Mouse (Mus musculus) stomach, embryonic 14.5 days (tissue): ENCODE data around the gene Hist1h2ah. TPM values are rescaled to one million over a fixed set of nuclear protein-coding genes. Genes with fewer than 3 reads are reported as not detected.

Source experiments
- ATAC-seq: fragments of 200-750 bp; cut with Nextera tagmentation; 2 replicates; pipeline ENCODE4 v1.8.0; 2017; ENCODE audit warnings: low read depth, moderate TSS enrichment; ENCODE audit not compliant: insufficient number of reproducible peaks, insufficient read depth, low FRiP score
- H3K27ac ChIP-seq: fragments of 300-500 bp; sonication (generic); 2 replicates; pipeline ENCODE4 v1.5.1; 2014; ENCODE audit warnings: mild to moderate bottlenecking, low read length, moderate library complexity, mixed read lengths
- H3K27me3 ChIP-seq: fragments of 300-500 bp; sonication (generic); 2 replicates; pipeline ENCODE4 v1.6.1; 2014; ENCODE audit warnings: low read length, control low read depth, mixed read lengths; ENCODE audit not compliant: control insufficient read depth, insufficient read depth
- H3K36me3 ChIP-seq: fragments of 300-500 bp; sonication (generic); 2 replicates; pipeline ENCODE4 v1.6.1; 2014; ENCODE audit warnings: mild to moderate bottlenecking, control low read depth, low read length, moderate library complexity, mixed read lengths; ENCODE audit not compliant: control insufficient read depth, insufficient read depth
- H3K4me1 ChIP-seq: fragments of 300-500 bp; sonication (generic); 2 replicates; pipeline ENCODE4 v1.6.1; 2014; ENCODE audit warnings: low read length, control low read depth, mixed read lengths; ENCODE audit not compliant: control insufficient read depth, insufficient read depth
- H3K4me2 ChIP-seq: fragments of 300-500 bp; sonication (generic); replicated peaks from 2 replicates; pipeline ENCODE4 v1.6.1; 2014; ENCODE audit warnings: low read depth, low read length, control low read depth
- H3K4me3 ChIP-seq: fragments of 300-500 bp; sonication (generic); 2 replicates; pipeline ENCODE4 v1.5.1; 2014; ENCODE audit warnings: low read depth, low read length, control low read depth
- H3K9ac ChIP-seq: fragments of 300-500 bp; sonication (generic); replicated peaks from 2 replicates; pipeline ENCODE4 v1.6.1; 2014; ENCODE audit warnings: low read depth, mild to moderate bottlenecking, control low read depth, low read length, moderate library complexity, mixed read lengths
- H3K9me3 ChIP-seq: fragments of 300-500 bp; sonication (generic); 2 replicates; pipeline ENCODE4 v1.6.1; 2016; ENCODE audit warnings: low read depth, low read length, control low read depth; ENCODE audit not compliant: control insufficient read depth
- WGBS: fragments of 180-500 bp; shearing (Covaris S2); extraction: QIAGEN DNeasy Blood & Tissue Kit; methylation state at CpG from one replicate; pipeline ENCODE4 v1.1.7; 2014; 5-methylcytosine and 5-hydroxymethylcytosine counted together
- polyA plus RNA-seq: library from polyadenylated mRNA; unstranded; fragments of >200 nt; fragmentation: Nextera tagmentation; extraction: Ambion mirVana; gene quantifications from 2 replicates; pipeline ENCODE4 v1.2.1, GENCODE M21; 2014

The Hist1h2ah gene
- polyA plus RNA-seq, 1 experiment from 2014 or later = 10.3 TPM

- Histone ChIP-seq H3K27me3 (peaks cover 64% of the 10 kb centered on the region), H3K9ac (no peak overlapping the region), H3K36me3 (no peaks in the 10 kb centered on the region), H3K27ac (no peak overlapping the region), H3K4me3 (no peak overlapping the region), H3K4me1 (peaks cover 4% of the 10 kb centered on the region; the same call in 1 of the 2 replicates), H3K9me3 (no peaks in the 10 kb centered on the region), H3K4me2 (no peak overlapping the region)
- ATAC-seq = no peak
- WGBS = 81% methylated on average over 3 of the region's 3 CpGs
Measured at GRCm38 (mm10) chr13:22008707-22009106, 26.7 kb downstream of the Hist1h2ah start.

- no peak overlapping the region for H3K9ac ChIP-seq
- peaks cover 4% of the 10 kb centered on the region; the same call in 1 of the 2 replicates for H3K4me1 ChIP-seq
- H3K9me3 ChIP-seq = no peaks in the 10 kb centered on the region
- H3K27ac ChIP-seq = no peak overlapping the region
- H3K36me3 ChIP-seq = no peaks in the 10 kb centered on the region
- no peak for ATAC-seq
- no peak overlapping the region for H3K4me3 ChIP-seq
- WGBS = 53% methylated on average over 7 of the region's 7 CpGs
- H3K4me2 ChIP-seq = no peak overlapping the region
- peaks cover 65% of the 10 kb centered on the region for H3K27me3 ChIP-seq
Measured at GRCm38 (mm10) chr13:22007872-22008271, 27.5 kb downstream of the Hist1h2ah start.

GRCm38 (mm10) chr13:22007121-22007510, 28.3 kb downstream of the Hist1h2ah start:
- Histone ChIP-seq H3K4me3 (peak overlapping the region; percentile 45), H3K27ac (no peak overlapping the region), H3K27me3 (peaks cover 61% of the 10 kb centered on the region), H3K9ac (no peak overlapping the region), H3K36me3 (no peaks in the 10 kb centered on the region), H3K4me2 (peak overlapping the region; percentile 87), H3K4me1 (peaks cover 4% of the 10 kb centered on the region; the same call in 1 of the 2 replicates), H3K9me3 (no peaks in the 10 kb centered on the region)
- 5% methylated on average over 18 of the region's 18 CpGs for WGBS
- no peak for ATAC-seq

GRCm38 (mm10) chr13:22006334-22007120, 28.8 kb downstream of the Hist1h2ah start:
- Histone ChIP-seq H3K27me3 (peaks cover 59% of the 10 kb centered on the region), H3K9me3 (no peaks in the 10 kb centered on the region), H3K36me3 (no peaks in the 10 kb centered on the region), H3K27ac (no peak overlapping the region), H3K4me1 (peaks cover 4% of the 10 kb centered on the region; the same call in 1 of the 2 replicates), H3K9ac (no peak overlapping the region), H3K4me3 (peak overlapping the region; percentile 45), H3K4me2 (peak overlapping the region; percentile 87)
- under 1% methylated on average over 38 of the region's 38 CpGs for WGBS
- ATAC-seq = peak; percentile 87

GRCm38 (mm10) chr13:22005605-22006333, 29.6 kb downstream of the Hist1h2ah start:
- peak overlapping the region; percentile 87 for H3K4me2 ChIP-seq
- ATAC-seq = peak; percentile 92
- peaks cover 67% of the 10 kb centered on the region for H3K27me3 ChIP-seq
- peaks cover 4% of the 10 kb centered on the region; the same call in 1 of the 2 replicates for H3K4me1 ChIP-seq
- under 1% methylated on average over 45 of the region's 45 CpGs for WGBS
- peak overlapping the region; percentile 45 for H3K4me3 ChIP-seq
- no peak overlapping the region for H3K27ac ChIP-seq
- no peaks in the 10 kb centered on the region for H3K36me3 ChIP-seq
- peak overlapping the region; percentile 37; the same call in 1 of the 2 replicates for H3K9ac ChIP-seq
- no peaks in the 10 kb centered on the region for H3K9me3 ChIP-seq

GRCm38 (mm10) chr13:22001823-22002222, 33.5 kb downstream of the Hist1h2ah start:
- 24% methylated on average over 5 of the region's 5 CpGs for WGBS
- peaks cover 77% of the 10 kb centered on the region for H3K27me3 ChIP-seq
- H3K9ac ChIP-seq = no peak overlapping the region
- peaks cover 4% of the 10 kb centered on the region; the same call in 1 of the 2 replicates for H3K4me1 ChIP-seq
- no peak overlapping the region for H3K4me2 ChIP-seq
- H3K9me3 ChIP-seq = no peaks in the 10 kb centered on the region
- H3K27ac ChIP-seq = no peak overlapping the region
- no peak overlapping the region for H3K4me3 ChIP-seq
- ATAC-seq = no peak
- no peaks in the 10 kb centered on the region for H3K36me3 ChIP-seq

GRCm38 (mm10) chr13:22001346-22001745, 34.0 kb downstream of the Hist1h2ah start:
- Histone ChIP-seq H3K27me3 (peaks cover 73% of the 10 kb centered on the region), H3K4me1 (0 out of 2 replicates have a peak, but pooled peaks cover under 1% of the 10 kb centered on the region), H3K9me3 (no peaks in the 10 kb centered on the region), H3K4me3 (no peak overlapping the region), H3K9ac (no peak overlapping the region), H3K27ac (no peak overlapping the region), H3K4me2 (no peak overlapping the region), H3K36me3 (no peaks in the 10 kb centered on the region)
- WGBS = 67% methylated on average over 2 of the region's 2 CpGs
- ATAC-seq = no peak

GRCm38 (mm10) chr13:21999147-21999546, 36.2 kb downstream of the Hist1h2ah start:
- H3K9me3 ChIP-seq = no peaks in the 10 kb centered on the region
- WGBS = 48% methylated on average over 4 of the region's 4 CpGs
- ATAC-seq = no peak
- H3K4me3 ChIP-seq = no peak overlapping the region
- H3K27ac ChIP-seq = no peak overlapping the region
- no peaks in the 10 kb centered on the region for H3K36me3 ChIP-seq
- H3K9ac ChIP-seq = no peak overlapping the region
- no peak overlapping the region for H3K4me2 ChIP-seq
- H3K4me1 ChIP-seq = 0 out of 2 replicates have a peak, but pooled peaks cover 3% of the 10 kb centered on the region
- H3K27me3 ChIP-seq = peaks cover 61% of the 10 kb centered on the region
